Mouse (Mus musculus) lung, embryonic 14.5 days (tissue): Measurements from ENCODE around the gene Col13a1. TPM values are rescaled to one million over a fixed set of nuclear protein-coding genes. Genes with fewer than 3 reads are reported as not detected.
A peak's percentile ranks its signal among the peaks of the same experiment; 100 is the strongest.

ENCODE experiments used
- ATAC-seq: fragments of 200-750 bp; cut with Nextera tagmentation; 2 replicates; pipeline ENCODE4 v1.8.0; 2017; ENCODE audit warnings: mild to moderate bottlenecking, moderate TSS enrichment, moderate library complexity; ENCODE audit not compliant: insufficient read depth
- DNase-seq: peaks from one replicate; pipeline ENCODE4 v3.0.0-alpha.2; 2015
- H3K27ac ChIP-seq: fragments of 300-500 bp; sonication (generic); 2 replicates; pipeline ENCODE4 v1.5.1; 2014; ENCODE audit warnings: low read depth, mild to moderate bottlenecking, moderate library complexity
- H3K27me3 ChIP-seq: fragments of 300-500 bp; sonication (generic); 2 replicates; pipeline ENCODE4 v1.6.1; 2014; ENCODE audit warnings: low read length, control low read depth; ENCODE audit not compliant: insufficient read depth
- H3K36me3 ChIP-seq: fragments of 300-500 bp; sonication (generic); 2 replicates; pipeline ENCODE4 v1.6.1; 2014; ENCODE audit warnings: control low read depth; ENCODE audit not compliant: insufficient read depth
- H3K4me1 ChIP-seq: fragments of 300-500 bp; sonication (generic); 2 replicates; pipeline ENCODE4 v1.6.1; 2014; ENCODE audit warnings: antibody characterized with exemption, control low read depth; ENCODE audit not compliant: insufficient read depth
- H3K4me2 ChIP-seq: fragments of 300-500 bp; sonication (generic); 2 replicates; pipeline ENCODE4 v1.6.1; 2014; ENCODE audit warnings: mild to moderate bottlenecking
- H3K4me3 ChIP-seq: fragments of 300-500 bp; sonication (generic); 2 replicates; pipeline ENCODE4 v1.5.1; 2014; ENCODE audit warnings: low read depth, low read length
- H3K9ac ChIP-seq: fragments of 300-500 bp; sonication (generic); 2 replicates; pipeline ENCODE4 v1.6.1; 2014
- H3K9me3 ChIP-seq: fragments of 300-500 bp; sonication (generic); 2 replicates; pipeline ENCODE4 v1.6.1; 2016; ENCODE audit warnings: low read depth, low read length, control low read depth
- CTCF ChIP-seq: IDR thresholded peaks from 2 replicates; pipeline ENCODE4 v1.5.1; 2016; ENCODE audit warnings: antibody characterized with exemption, low read depth
- WGBS: fragments of 180-500 bp; shearing (Covaris S2); extraction: QIAGEN DNeasy Blood & Tissue Kit; methylation state at CpG from one replicate; pipeline ENCODE4 v1.1.7; 2014; 5-methylcytosine and 5-hydroxymethylcytosine counted together
- polyA plus RNA-seq: library from polyadenylated mRNA; unstranded; fragments of >200 nt; fragmentation: Nextera tagmentation; extraction: Ambion mirVana; gene quantifications from 2 replicates; pipeline ENCODE4 v1.2.1, GENCODE M21; 2014

Col13a1 gene
- polyA plus RNA-seq, 1 experiment from 2014 or later = 26.8 TPM

- Histone ChIP-seq H3K4me1 (peaks cover 6% of the 10 kb centered on the region; the same call in 1 of the 2 replicates), H3K36me3 (peaks cover 12% of the 10 kb centered on the region; the same call in 1 of the 2 replicates), H3K4me3 (no peak overlapping the region), H3K27ac (peak overlapping the region; percentile 73), H3K27me3 (no peaks in the 10 kb centered on the region), H3K9me3 (no peaks in the 10 kb centered on the region), H3K9ac (no peak overlapping the region), H3K4me2 (no peak overlapping the region)
- TF ChIP-seq CTCF = no peak
- 23% methylated on average over 6 of the region's 6 CpGs for WGBS
- DNase-seq = peak; percentile 86
- ATAC-seq = peak; percentile 79
Measured at GRCm38 (mm10) chr10:61848553-61848952, 130.4 kb downstream of the Col13a1 start.

GRCm38 (mm10) chr10:61845476-61845875 lies 133.4 kb downstream of the Col13a1 start:
- no peaks in the 10 kb centered on the region for H3K27me3 ChIP-seq
- 76% methylated on average over 4 of the region's 4 CpGs for WGBS
- no peak overlapping the region for H3K4me2 ChIP-seq
- no peak overlapping the region for H3K4me3 ChIP-seq
- no peaks in the 10 kb centered on the region for H3K9me3 ChIP-seq
- ATAC-seq = no peak
- peaks cover 6% of the 10 kb centered on the region; the same call in 1 of the 2 replicates for H3K4me1 ChIP-seq
- peaks cover 12% of the 10 kb centered on the region; the same call in 1 of the 2 replicates for H3K36me3 ChIP-seq
- H3K27ac ChIP-seq = no peak overlapping the region
- TF ChIP-seq CTCF = no peak
- no peak for DNase-seq
- no peak overlapping the region for H3K9ac ChIP-seq

- no peaks in the 10 kb centered on the region for H3K9me3 ChIP-seq
- H3K4me1 ChIP-seq = peaks cover 6% of the 10 kb centered on the region; the same call in 1 of the 2 replicates
- H3K27ac ChIP-seq = no peak overlapping the region
- ATAC-seq = no peak
- 0 out of 2 replicates have a peak, but pooled peaks cover 4% of the 10 kb centered on the region for H3K36me3 ChIP-seq
- no peaks in the 10 kb centered on the region for H3K27me3 ChIP-seq
- H3K4me2 ChIP-seq = no peak overlapping the region
- peak; percentile 50 for TF ChIP-seq CTCF
- H3K4me3 ChIP-seq = no peak overlapping the region
- no peak for DNase-seq
- no peak overlapping the region for H3K9ac ChIP-seq
- WGBS = 73% methylated on average over 7 of the region's 7 CpGs
Measured at GRCm38 (mm10) chr10:61844475-61844874, 134.4 kb downstream of the Col13a1 start.

GRCm38 (mm10) chr10:61842261-61842660 lies 136.6 kb downstream of the Col13a1 start:
- ATAC-seq = no peak
- H3K4me3 ChIP-seq = no peak overlapping the region

GRCm38 (mm10) chr10:61839326-61839725 lies 139.6 kb downstream of the Col13a1 start:
- Histone ChIP-seq H3K4me2 (no peak overlapping the region), H3K27ac (no peak overlapping the region), H3K9me3 (no peaks in the 10 kb centered on the region), H3K9ac (no peak overlapping the region), H3K4me3 (no peak overlapping the region), H3K4me1 (no peaks in the 10 kb centered on the region), H3K27me3 (no peaks in the 10 kb centered on the region), H3K36me3 (0 out of 2 replicates have a peak, but pooled peaks cover 4% of the 10 kb centered on the region)
- WGBS = 67% methylated on average over 9 of the region's 9 CpGs
- peak; percentile 29; the same call in 1 of the 2 replicates for ATAC-seq
- DNase-seq = no peak
- no peak for TF ChIP-seq CTCF

More at GRCm38 (mm10) chr10:61842261-61842660, 136.6 kb downstream of the Col13a1 start:
- Histone ChIP-seq H3K9ac (no peak overlapping the region), H3K4me1 (no peaks in the 10 kb centered on the region), H3K9me3 (no peaks in the 10 kb centered on the region), H3K4me2 (no peak overlapping the region), H3K27me3 (no peaks in the 10 kb centered on the region), H3K27ac (no peak overlapping the region), H3K36me3 (0 out of 2 replicates have a peak, but pooled peaks cover 4% of the 10 kb centered on the region)
- WGBS = 87% methylated on average over 12 of the region's 12 CpGs
- no peak for DNase-seq
- no peak for TF ChIP-seq CTCF

- no peak overlapping the region for H3K27ac ChIP-seq
Measured at GRCm38 (mm10) chr10:61838769-61839168, 140.1 kb downstream of the Col13a1 start.

GRCm38 (mm10) chr10:61837286-61837685 lies 141.6 kb downstream of the Col13a1 start:
- no peak for DNase-seq
- Histone ChIP-seq H3K27ac (no peak overlapping the region), H3K9me3 (no peaks in the 10 kb centered on the region), H3K4me1 (no peaks in the 10 kb centered on the region), H3K36me3 (no peaks in the 10 kb centered on the region), H3K4me3 (no peak overlapping the region), H3K4me2 (no peak overlapping the region), H3K27me3 (no peaks in the 10 kb centered on the region), H3K9ac (no peak overlapping the region)
- no peak for TF ChIP-seq CTCF
- WGBS = 74% methylated on average over 8 of the region's 8 CpGs
- no peak for ATAC-seq

More at GRCm38 (mm10) chr10:61838769-61839168, 140.1 kb downstream of the Col13a1 start:
- H3K27me3 ChIP-seq = no peaks in the 10 kb centered on the region
- H3K4me2 ChIP-seq = no peak overlapping the region
- no peaks in the 10 kb centered on the region for H3K9me3 ChIP-seq
- DNase-seq (peak; percentile 92), ATAC-seq (peak; percentile 79)
- H3K36me3 ChIP-seq = 0 out of 2 replicates have a peak, but pooled peaks cover 4% of the 10 kb centered on the region
- no peaks in the 10 kb centered on the region for H3K4me1 ChIP-seq
- under 1% methylated on average over 6 of the region's 6 CpGs for whole genome bisulfite sequencing
- peak; percentile 98 for TF ChIP-seq CTCF
- H3K4me3 ChIP-seq = no peak overlapping the region
- no peak overlapping the region for H3K9ac ChIP-seq
